24 mouse cellular contexts compared by ENCODE assay signal in genomic region chr9:95762228-95762627, GRCm38 (mm10).
"Had no signal": no experiment of that assay in that cellular context is flagged by ENCODE, and none has a peak within 500 bp of the region (broad histone marks: within the 10 kb centered on the region; RNA-seq: fewer than 3 reads in every experiment).

No protein-coding gene starts in this region.

- DNase-seq: gastrocnemius, postnatal 14 days; gastrocnemius, postnatal 36 days; heart, adult 18-20 months; heart, postnatal 10 days; heart, postnatal 4 days; kidney, postnatal 14 days; kidney, postnatal 4 days; liver; liver, embryonic 13.5 days had no signal

- H3K9me3 ChIP-seq: heart, embryonic 10.5 days; heart, embryonic 12.5 days; hindbrain, embryonic 10.5 days; hindbrain, embryonic 12.5 days; kidney, embryonic 15.5 days; limb, embryonic 10.5 days; limb, embryonic 12.5 days; liver, embryonic 13.5 days had no signal

- H3K4me1 ChIP-seq: heart, embryonic 10.5 days; heart, embryonic 12.5 days; hindbrain, embryonic 10.5 days; hindbrain, embryonic 12.5 days; kidney, embryonic 15.5 days; limb, embryonic 10.5 days; limb, embryonic 12.5 days; liver, embryonic 13.5 days had no signal

- H3K9ac ChIP-seq: heart, embryonic 12.5 days; hindbrain, embryonic 12.5 days; hindbrain, embryonic 14.5 days; kidney, embryonic 15.5 days; limb, embryonic 12.5 days; liver, embryonic 13.5 days had no signal

- H3K27ac ChIP-seq: heart, embryonic 10.5 days; hindbrain, embryonic 10.5 days; hindbrain, embryonic 12.5 days; hindbrain, embryonic 14.5 days; kidney, embryonic 15.5 days; kidney, postnatal 0 days; layer of hippocampus, adult 2 months; left cerebral cortex, adult 2 months; limb, embryonic 10.5 days; limb, embryonic 12.5 days; liver, embryonic 13.5 days had no signal

- H3K4me2 ChIP-seq: heart, embryonic 12.5 days; hindbrain, embryonic 12.5 days; hindbrain, embryonic 14.5 days; kidney, embryonic 15.5 days; limb, embryonic 12.5 days; liver, embryonic 11.5 days; liver, embryonic 13.5 days had no signal

- H3K27me3 ChIP-seq: heart, embryonic 12.5 days; hindbrain, embryonic 12.5 days; kidney, embryonic 15.5 days; limb, embryonic 12.5 days; liver, embryonic 13.5 days had no signal

- H3K36me3 ChIP-seq: heart, embryonic 10.5 days; heart, embryonic 12.5 days; hindbrain, embryonic 10.5 days; hindbrain, embryonic 12.5 days; kidney, embryonic 15.5 days; limb, embryonic 10.5 days; limb, embryonic 12.5 days; liver, embryonic 13.5 days had no signal

- ATAC-seq: hindbrain, embryonic 16.5 days; inflammation-experienced regulatory T-cells, adult 6 months; intestine, postnatal 0 days had no signal

- H3K4me3 ChIP-seq: heart, embryonic 10.5 days; heart, embryonic 12.5 days; hindbrain, embryonic 10.5 days; hindbrain, embryonic 12.5 days; kidney, embryonic 15.5 days; layer of hippocampus, adult 2 months; left cerebral cortex, adult 2 months; limb, embryonic 10.5 days; limb, embryonic 12.5 days; liver, embryonic 13.5 days had no signal
